In the genomic region with DNA sequence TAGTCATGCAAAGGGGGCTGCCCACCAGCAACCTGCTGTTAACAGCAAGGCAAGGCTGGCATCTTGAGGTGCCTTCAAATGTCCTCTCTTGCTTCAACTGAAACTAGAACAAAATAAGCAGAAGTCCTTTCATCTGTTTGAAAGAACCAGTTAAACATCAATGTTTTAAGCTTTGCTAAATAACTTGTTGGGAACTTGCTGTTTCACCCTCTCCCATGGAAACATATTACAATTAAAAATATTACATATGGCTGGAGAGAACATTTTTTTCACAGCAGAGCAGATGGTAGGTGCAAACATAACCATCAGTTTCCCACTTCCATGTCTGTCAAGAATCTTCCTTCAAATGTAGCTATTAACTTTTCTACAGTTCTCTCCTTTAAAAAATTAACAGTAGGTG, we compare ENCODE assay signal across 29 mouse cellular contexts.
DNase-seq lines count a peak whose midpoint lies in the region; ATAC-seq and TF ChIP-seq lines count a peak whose summit lies in the region.
"Had no signal": no experiment of that assay in that cellular context is flagged by ENCODE, and none has a peak within 500 bp of the region (broad histone marks: within the 10 kb centered on the region; RNA-seq: fewer than 3 reads in every experiment).

No protein-coding gene starts in this region.

- intact Hi-C loops in left cerebral cortex, postnatal 25 days (cut with DNase I) = no loop called here
- intact Hi-C loops in left cerebral cortex, adult 2 months (cut with DNase I) = loop anchor here (5.0 kb wide), 2 partner anchors 35 to 105 kb away; no protein-coding TSS in a partner anchor

- no peak for DNase-seq in forebrain, embryonic 10.5 days (ENCODE audit: extremely low spot score, low spot score)
- DNase-seq in left cerebral cortex, postnatal 25 days (ENCODE audit: low spot score in 2 of 2) = peak; percentile 30 to 59
- no peak for DNase-seq in left cerebral cortex, adult 2 months (ENCODE audit: extremely low spot score in 1 of 2, low spot score in 2 of 2)
- DNase-seq in layer of hippocampus, adult 8-10 months (ENCODE audit: low spot score in 2 of 2) = peak; percentile 23 to 34
- no peak for DNase-seq in midbrain, postnatal 0 days (ENCODE audit: low spot score)
- no peak for DNase-seq in cerebellum, adult 2 months
- DNase-seq: adrenal gland, postnatal 36 days; cerebellum, adult 11-12 months; cerebellum, postnatal 25 days; embryo, embryonic 11 days; gastrocnemius, postnatal 14 days; heart, adult 11 months; kidney, adult 2 months; liver; lung, postnatal 36 days; midbrain, embryonic 14.5 days; thymus, postnatal 25 days had no signal

- TF ChIP-seq CTCF in left cerebral cortex, adult 2 months (IDR thresholded peaks at IDR 0.05) = no peak
- TF ChIP-seq CTCF in midbrain, postnatal 0 days (IDR thresholded peaks at IDR 0.05) = no peak
- TF ChIP-seq CTCF in cerebellum, adult 2 months (IDR thresholded peaks at IDR 0.05; ENCODE audit: borderline replicate concordance, insufficient read depth, low read depth, low read length) = no peak

- no peak overlapping the region for H3K9ac ChIP-seq in forebrain, embryonic 15.5 days (replicated peaks)
- no peak overlapping the region for H3K9ac ChIP-seq in midbrain, postnatal 0 days (replicated peaks; ENCODE audit: low read length, poor library complexity, severe bottlenecking)
- H3K9ac ChIP-seq: embryonic facial prominence, embryonic 13.5 days; hindbrain, embryonic 15.5 days; liver, embryonic 15.5 days; lung, embryonic 15.5 days; neural tube, embryonic 12.5 days had no signal

- no peak overlapping the region for H3K27ac ChIP-seq in forebrain, embryonic 15.5 days (replicated peaks)
- no peak overlapping the region for H3K27ac ChIP-seq in forebrain, embryonic 10.5 days
- H3K27ac ChIP-seq in left cerebral cortex, adult 2 months = no peak overlapping the region; the same call in 1 of the 2 replicates
- no peak overlapping the region for H3K27ac ChIP-seq in midbrain, postnatal 0 days (ENCODE audit: low read depth, low read length)
- H3K27ac ChIP-seq in cerebellum, adult 2 months (ENCODE audit: insufficient read depth, low read length) = no peak overlapping the region
- H3K27ac ChIP-seq: embryonic facial prominence, embryonic 13.5 days; hindbrain, embryonic 15.5 days; kidney, postnatal 0 days; limb, embryonic 10.5 days; liver, embryonic 15.5 days; lung, embryonic 15.5 days; neural tube, embryonic 12.5 days had no signal

- H3K36me3 ChIP-seq in forebrain, embryonic 15.5 days = no peaks in the 10 kb centered on the region
- H3K36me3 ChIP-seq in forebrain, embryonic 10.5 days (replicated peaks) = no peaks in the 10 kb centered on the region
- no peaks in the 10 kb centered on the region for H3K36me3 ChIP-seq in midbrain, postnatal 0 days (ENCODE audit: insufficient read depth, low read length)
- H3K36me3 ChIP-seq: embryonic facial prominence, embryonic 13.5 days; hindbrain, embryonic 15.5 days; limb, embryonic 10.5 days; liver, embryonic 15.5 days; lung, embryonic 15.5 days; neural tube, embryonic 12.5 days had no signal

- H3K27me3 ChIP-seq in forebrain, embryonic 15.5 days = no peaks in the 10 kb centered on the region
- no peaks in the 10 kb centered on the region for H3K27me3 ChIP-seq in forebrain, embryonic 10.5 days (ENCODE audit: poor library complexity, severe bottlenecking)
- H3K27me3 ChIP-seq in midbrain, postnatal 0 days (ENCODE audit: insufficient read depth, low read length) = no peaks in the 10 kb centered on the region
- H3K27me3 ChIP-seq in cerebellum, adult 2 months (ENCODE audit: control insufficient read depth, insufficient read depth, low read length) = no peaks in the 10 kb centered on the region
- H3K27me3 ChIP-seq: embryonic facial prominence, embryonic 13.5 days; hindbrain, embryonic 15.5 days; liver, embryonic 15.5 days; lung, embryonic 15.5 days; megakaryocyte, embryonic 14.5 days; neural tube, embryonic 12.5 days had no signal

- no peaks in the 10 kb centered on the region for H3K4me1 ChIP-seq in forebrain, embryonic 15.5 days
- no peaks in the 10 kb centered on the region for H3K4me1 ChIP-seq in forebrain, embryonic 10.5 days
- no peaks in the 10 kb centered on the region for H3K4me1 ChIP-seq in midbrain, postnatal 0 days (ENCODE audit: insufficient read depth, low read length)
- no peaks in the 10 kb centered on the region for H3K4me1 ChIP-seq in cerebellum, adult 2 months (ENCODE audit: control insufficient read depth, insufficient read depth, low read length)
- H3K4me1 ChIP-seq: hindbrain, embryonic 15.5 days; liver, embryonic 15.5 days; lung, embryonic 15.5 days; megakaryocyte, embryonic 14.5 days; neural tube, embryonic 12.5 days had no signal

- 0 out of 2 replicates have a peak, but pooled peaks have one; percentile 29 for ATAC-seq in forebrain, embryonic 15.5 days (replicated peaks)
- no peak for ATAC-seq in midbrain, postnatal 0 days (ENCODE audit: low FRiP score)
- ATAC-seq: CD4-positive, CD25-positive, alpha-beta regulatory T cell, adult 4 months had no signal

- H3K9me3 ChIP-seq in forebrain, embryonic 15.5 days = no peaks in the 10 kb centered on the region
- no peaks in the 10 kb centered on the region for H3K9me3 ChIP-seq in forebrain, embryonic 10.5 days
- H3K9me3 ChIP-seq in midbrain, postnatal 0 days (ENCODE audit: low read length) = no peaks in the 10 kb centered on the region
- H3K9me3 ChIP-seq: embryonic facial prominence, embryonic 13.5 days; hindbrain, embryonic 15.5 days; limb, embryonic 10.5 days; liver, embryonic 15.5 days; lung, embryonic 15.5 days; megakaryocyte, embryonic 14.5 days; neural tube, embryonic 12.5 days had no signal

- no peak overlapping the region for H3K4me2 ChIP-seq in forebrain, embryonic 15.5 days (replicated peaks)
- no peak overlapping the region for H3K4me2 ChIP-seq in midbrain, postnatal 0 days (ENCODE audit: low read depth, low read length, poor library complexity, severe bottlenecking)
- H3K4me2 ChIP-seq: embryonic facial prominence, embryonic 13.5 days; heart, embryonic 11.5 days; hindbrain, embryonic 15.5 days; liver, embryonic 15.5 days; lung, embryonic 15.5 days; neural tube, embryonic 12.5 days had no signal

- TF ChIP-seq POLR2A in cerebellum, adult 2 months (IDR thresholded peaks at IDR 0.05; ENCODE audit: borderline replicate concordance, insufficient read depth, low read length) = no peak

- H3K4me3 ChIP-seq in forebrain, embryonic 15.5 days = no peak overlapping the region
- H3K4me3 ChIP-seq in forebrain, embryonic 10.5 days = no peak overlapping the region
- no peak overlapping the region for H3K4me3 ChIP-seq in left cerebral cortex, adult 2 months
- no peak overlapping the region for H3K4me3 ChIP-seq in midbrain, postnatal 0 days (ENCODE audit: low read depth, low read length)
- no peak overlapping the region for H3K4me3 ChIP-seq in cerebellum, adult 2 months (replicated peaks; ENCODE audit: insufficient read depth, low read depth, low read length)
- H3K4me3 ChIP-seq: embryonic facial prominence, embryonic 13.5 days; erythroblast, embryonic 14.5 days; hindbrain, embryonic 15.5 days; limb, embryonic 10.5 days; liver, embryonic 15.5 days; lung, embryonic 15.5 days; megakaryocyte, embryonic 14.5 days; neural tube, embryonic 12.5 days had no signal

Comparison
In these comparisons a context has a peak if more than half of its experiments do, and no peak if none do; other contexts are left out.
1. DNase-seq: peak in left cerebral cortex, postnatal 25 days (2 of 2) and layer of hippocampus, adult 8-10 months (2 of 2); none in forebrain, embryonic 10.5 days (single experiment), left cerebral cortex, adult 2 months (0 of 2), midbrain, postnatal 0 days (single experiment) and cerebellum, adult 2 months (0 of 2).